Mouse (Mus musculus) testis, adult 2 months (tissue): ENCODE measurements around the gene Mylpf.
"Not testable (repeated sequence)": the region's sequence is repeated elsewhere in the genome, so short reads cannot be mapped to it uniquely, and the experiment has no call there.

Experiments used
- CTCF ChIP-seq: fragments of 200-500 bp; IDR thresholded peaks from 2 replicates; pipeline ENCODE4 v1.5.1; 2012; ENCODE audit warnings: low read depth, mild to moderate bottlenecking, inconsistent platforms, low read length, moderate library complexity; ENCODE audit not compliant: control insufficient read depth, insufficient read depth, insufficient replicate concordance
- POLR2A ChIP-seq: fragments of 200-500 bp; IDR thresholded peaks from 2 replicates; pipeline ENCODE4 v1.6.1; 2012; ENCODE audit warnings: low read depth, mild to moderate bottlenecking, inconsistent platforms, low read length, moderate library complexity; ENCODE audit not compliant: control insufficient read depth

GRCm38 (mm10) chr7:127250511-127250910 lies 41.8 kb downstream of the Mylpf start:
- TF ChIP-seq CTCF, POLR2A: not testable (repeated sequence)
